Mouse (Mus musculus) cerebellum, adult 2 months (tissue): Measurements from ENCODE around the gene Prkd3.

Experiments
- CTCF ChIP-seq: fragments of 200-500 bp; IDR thresholded peaks from 2 replicates; pipeline ENCODE4 v1.5.1; 2011; ENCODE audit warnings: low read depth, mild to moderate bottlenecking, control low read depth, low read length, moderate library complexity, borderline replicate concordance; ENCODE audit not compliant: insufficient read depth
- POLR2A ChIP-seq: fragments of 200-500 bp; IDR thresholded peaks from 2 replicates; pipeline ENCODE4 v1.6.1; 2011; ENCODE audit warnings: low read length, control low read depth, borderline replicate concordance; ENCODE audit not compliant: insufficient read depth

- no peak for TF ChIP-seq CTCF
- no peak for TF ChIP-seq POLR2A
Measured at GRCm38 (mm10) chr17:78912861-78913281, 107.7 kb downstream of the Prkd3 start.
